Mouse (Mus musculus) small intestine, adult 2 months (tissue): ENCODE results near the gene Med12l.

Experiments
- CTCF ChIP-seq: fragments of 200-500 bp; IDR thresholded peaks from 2 replicates; pipeline ENCODE4 v1.5.1; 2012; ENCODE audit warnings: low read depth, mild to moderate bottlenecking, control low read depth, inconsistent platforms, low read length, moderate library complexity, mixed read lengths; ENCODE audit not compliant: insufficient replicate concordance, insufficient read length; ENCODE audit errors: extremely low read depth
- POLR2A ChIP-seq: fragments of 200-500 bp; IDR thresholded peaks from 2 replicates; pipeline ENCODE4 v1.6.1; 2012; ENCODE audit warnings: low read depth, mild to moderate bottlenecking, control low read depth, inconsistent platforms, low read length, moderate library complexity

- TF ChIP-seq CTCF (no peak), POLR2A (no peak)
Measured at GRCm38 (mm10) chr3:59181134-59181533, 175.5 kb downstream of the Med12l start.
